Mouse (Mus musculus): ENCODE measurements at regions not wholly inside any gene's neighbourhood (a gene's known extent, or its start where the extent isn't known, plus 50 kb on each side); places are given as distances from the start of the nearest gene placed in this dataset.
"Not testable (repeated sequence)": the region's sequence is repeated elsewhere in the genome, so short reads cannot be mapped to it uniquely, and the experiment has no call there.

DNA sequence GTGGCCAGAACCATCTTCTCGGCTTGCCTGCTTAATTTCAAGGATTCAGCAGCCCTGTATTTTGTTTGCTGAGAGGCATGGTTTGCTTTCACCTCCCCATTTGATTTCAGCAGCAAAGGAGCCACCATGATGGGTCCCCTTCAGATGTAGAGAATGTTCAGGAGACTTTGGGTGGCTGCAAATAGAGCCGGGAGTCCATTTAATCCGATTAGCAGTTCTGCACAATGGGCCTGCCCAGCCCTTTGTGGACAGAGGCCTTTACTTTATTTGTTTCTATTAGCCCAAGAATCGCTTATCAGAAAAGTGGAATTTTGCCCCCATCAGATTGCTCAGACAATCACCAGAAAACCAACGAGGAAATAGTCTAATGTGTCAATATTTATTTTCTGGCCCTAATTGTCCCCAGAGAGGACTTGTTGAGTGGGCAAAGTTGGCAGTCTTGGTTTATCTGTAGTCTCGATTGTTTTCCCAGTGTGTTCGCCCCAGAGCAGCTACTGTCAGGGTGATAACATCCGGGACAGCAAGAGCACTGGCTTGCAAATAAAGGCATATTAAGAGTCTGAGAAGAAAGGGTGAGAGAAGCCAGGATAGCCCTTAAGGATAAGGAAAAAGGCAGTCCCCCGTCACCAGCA, 130.6 kb upstream of the Kiz start:
- no peak for DNase-seq

DNA sequence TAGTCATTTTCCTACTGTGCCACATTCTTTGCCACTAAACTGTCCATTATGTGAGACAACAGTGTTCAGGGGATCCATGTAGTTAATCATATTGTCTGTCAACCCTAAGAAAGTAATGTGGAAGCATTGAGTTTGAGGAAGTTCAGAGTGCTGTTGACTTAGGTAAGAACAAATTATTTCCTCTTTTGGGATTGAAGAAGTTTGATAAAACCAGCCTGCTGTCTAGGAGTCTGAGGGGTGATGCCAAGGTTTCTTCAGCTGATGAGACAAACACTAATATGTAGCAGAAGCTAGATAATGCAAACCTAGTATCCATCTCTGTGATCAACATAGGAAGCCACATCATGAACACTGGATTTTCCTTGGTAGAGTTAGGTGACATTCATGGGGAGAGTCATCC, 127.0 kb upstream of the Kiz start:
- no peak for DNase-seq

DNA sequence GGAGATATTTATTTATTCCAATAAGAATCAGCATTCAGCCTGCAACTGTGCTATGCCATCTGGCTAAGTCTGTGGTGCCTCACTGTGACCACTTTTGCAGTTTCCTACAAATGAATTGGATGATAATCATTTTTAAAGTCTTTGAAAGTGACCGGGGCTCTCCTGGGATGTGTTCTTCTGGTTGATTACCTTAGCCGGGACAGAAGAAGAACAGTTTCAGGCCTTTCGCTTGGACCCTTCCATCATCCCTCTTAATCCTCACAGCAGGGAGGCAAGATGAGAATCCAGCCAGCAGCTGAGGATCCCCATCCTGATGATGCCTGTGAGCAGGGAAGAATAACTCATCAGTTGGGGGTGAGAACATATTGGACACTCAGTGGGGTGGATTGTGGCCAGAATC, 124.6 kb upstream of the Kiz start:
- DNase-seq, result no peak

DNA sequence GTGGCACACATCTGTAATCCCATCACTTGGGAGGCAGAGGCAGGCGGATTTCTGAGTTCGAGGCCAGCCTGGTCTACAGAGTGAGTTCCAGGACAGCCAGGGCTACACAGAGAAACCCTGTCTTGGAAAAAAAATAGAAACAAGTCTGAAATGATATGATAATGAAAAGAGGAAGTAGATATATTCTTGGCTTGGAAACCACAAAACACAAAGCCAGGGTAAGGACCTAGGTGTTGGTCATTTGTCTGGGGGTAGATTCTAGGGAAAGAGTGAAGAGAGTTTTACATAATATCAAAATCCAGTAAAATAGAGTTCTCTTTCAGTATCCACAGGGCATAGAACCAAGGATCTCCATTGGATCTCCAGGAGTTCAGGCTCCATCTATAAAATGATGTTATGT, 122.8 kb upstream of the Kiz start:
- DNase-seq, result not testable (repeated sequence)

DNA sequence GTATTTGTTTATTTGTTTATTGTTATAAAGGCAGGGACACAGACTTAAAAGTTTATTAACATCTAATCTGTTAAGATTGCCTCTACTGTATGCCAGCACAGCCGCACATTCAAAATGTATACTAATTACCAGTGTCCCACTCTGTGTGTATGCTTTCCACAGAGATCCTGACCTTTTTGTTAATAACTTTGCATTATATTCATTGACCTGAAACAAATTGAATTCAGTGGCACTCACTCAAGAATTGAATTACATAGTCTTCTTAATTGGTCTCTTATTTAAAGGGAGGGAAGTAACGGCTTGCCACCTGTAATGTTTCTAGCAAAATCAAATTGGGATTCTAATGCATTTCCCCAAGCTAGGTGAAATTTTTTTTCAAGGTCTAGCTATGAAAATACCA, 111.3 kb upstream of the Kiz start:
- no peak for DNase-seq

DNA sequence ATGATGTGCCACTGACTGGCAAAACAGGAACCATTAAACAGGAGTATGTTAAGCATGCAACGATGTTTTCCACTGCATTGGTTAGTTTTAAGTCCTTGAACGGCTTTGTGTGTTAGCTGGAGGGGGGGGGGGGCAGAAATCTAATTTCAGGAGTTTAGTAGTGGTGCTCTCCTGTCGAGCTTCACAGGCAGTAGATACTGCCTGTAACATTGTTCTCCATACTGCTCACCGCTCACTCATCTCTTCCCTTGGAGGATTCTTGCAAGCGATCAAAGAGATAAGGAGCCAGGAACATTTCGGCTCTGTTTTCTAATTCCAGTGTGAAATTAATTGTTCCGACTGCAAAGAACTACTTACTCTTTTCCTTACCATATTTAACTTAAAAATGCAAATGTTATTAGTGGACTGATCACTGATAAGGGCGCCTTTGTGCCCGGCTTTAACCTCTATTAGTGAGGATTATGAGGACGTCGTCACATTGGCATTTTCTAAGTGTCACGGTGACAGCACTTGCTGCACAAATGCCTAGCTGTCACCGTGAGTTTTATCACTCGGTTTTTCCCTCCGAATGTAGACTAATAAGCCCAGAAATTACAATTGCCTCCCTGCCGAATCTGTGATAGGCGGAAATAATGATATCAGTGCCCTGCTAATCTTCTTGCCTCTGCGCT, 110.5 kb upstream of the Kiz start:
- no peak for DNase-seq

DNA sequence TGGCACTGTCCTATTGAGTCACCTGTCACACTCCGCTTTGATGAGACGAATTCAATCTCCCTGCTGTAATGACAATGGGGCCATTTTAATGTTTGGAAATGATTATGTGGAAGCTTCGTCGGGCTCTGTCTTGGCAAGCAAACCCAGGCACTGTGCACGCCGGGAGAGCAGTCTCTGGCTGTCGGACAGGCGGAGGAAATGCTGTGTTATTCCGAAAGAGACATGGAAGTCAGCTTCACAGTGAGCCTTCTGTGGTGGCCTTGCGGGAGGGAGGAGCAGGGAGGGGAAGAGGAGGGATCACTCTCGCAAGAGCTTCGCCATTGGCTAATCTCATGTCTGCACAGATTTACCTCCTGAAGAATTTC, 110.0 kb upstream of the Kiz start:
- no peak for DNase-seq

DNA sequence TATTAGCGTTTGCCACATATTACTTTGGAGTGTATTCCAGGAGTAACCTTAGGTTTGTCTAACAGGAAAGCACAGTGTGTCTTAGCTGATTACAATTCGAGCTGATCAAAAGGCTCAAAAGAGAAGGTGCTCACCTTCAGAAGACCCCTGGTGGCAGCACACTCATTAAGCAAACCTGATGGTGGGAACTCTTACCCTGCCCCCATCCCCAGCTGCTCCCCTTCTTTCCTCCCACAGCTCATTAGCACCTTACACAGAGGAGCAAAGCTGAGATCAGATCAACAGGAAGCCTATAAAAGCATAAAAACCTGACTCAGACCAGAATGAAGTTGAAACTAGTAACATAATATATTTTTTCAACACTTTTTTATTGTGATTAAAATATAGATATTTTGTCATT, 101.7 kb upstream of the Kiz start:
- DNase-seq, result no peak

DNA sequence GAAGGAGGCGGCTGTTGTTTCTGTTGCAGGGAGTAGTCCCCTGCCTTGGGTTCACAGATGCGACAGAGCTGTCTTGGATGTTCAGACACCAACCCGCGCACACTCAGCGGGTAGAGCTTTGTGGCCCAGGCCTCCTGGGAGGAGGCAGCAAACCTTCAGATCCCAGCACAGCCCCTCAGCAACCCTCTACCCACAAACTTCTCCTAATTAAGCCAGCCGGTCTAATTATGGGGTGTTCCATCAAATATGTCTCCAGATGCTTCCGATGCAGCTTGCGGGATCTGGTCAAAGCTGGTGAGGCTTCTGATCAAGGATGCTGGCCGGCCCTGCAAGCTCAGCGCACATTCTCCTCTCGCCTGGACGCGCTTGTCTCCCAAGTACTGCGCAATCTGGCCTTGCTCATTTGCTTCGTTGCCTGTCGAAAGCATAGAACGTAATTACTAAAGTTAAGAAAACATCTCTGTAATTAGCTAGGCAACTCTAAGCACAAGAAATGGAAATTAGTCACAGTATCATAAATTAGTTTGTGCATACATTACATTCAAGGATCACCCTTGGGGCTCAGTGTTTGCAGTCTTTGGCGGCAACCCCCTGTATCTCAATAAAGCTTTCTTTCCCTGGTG, 92.0 kb upstream of the Kiz start:
- DNase-seq, result no peak

DNA sequence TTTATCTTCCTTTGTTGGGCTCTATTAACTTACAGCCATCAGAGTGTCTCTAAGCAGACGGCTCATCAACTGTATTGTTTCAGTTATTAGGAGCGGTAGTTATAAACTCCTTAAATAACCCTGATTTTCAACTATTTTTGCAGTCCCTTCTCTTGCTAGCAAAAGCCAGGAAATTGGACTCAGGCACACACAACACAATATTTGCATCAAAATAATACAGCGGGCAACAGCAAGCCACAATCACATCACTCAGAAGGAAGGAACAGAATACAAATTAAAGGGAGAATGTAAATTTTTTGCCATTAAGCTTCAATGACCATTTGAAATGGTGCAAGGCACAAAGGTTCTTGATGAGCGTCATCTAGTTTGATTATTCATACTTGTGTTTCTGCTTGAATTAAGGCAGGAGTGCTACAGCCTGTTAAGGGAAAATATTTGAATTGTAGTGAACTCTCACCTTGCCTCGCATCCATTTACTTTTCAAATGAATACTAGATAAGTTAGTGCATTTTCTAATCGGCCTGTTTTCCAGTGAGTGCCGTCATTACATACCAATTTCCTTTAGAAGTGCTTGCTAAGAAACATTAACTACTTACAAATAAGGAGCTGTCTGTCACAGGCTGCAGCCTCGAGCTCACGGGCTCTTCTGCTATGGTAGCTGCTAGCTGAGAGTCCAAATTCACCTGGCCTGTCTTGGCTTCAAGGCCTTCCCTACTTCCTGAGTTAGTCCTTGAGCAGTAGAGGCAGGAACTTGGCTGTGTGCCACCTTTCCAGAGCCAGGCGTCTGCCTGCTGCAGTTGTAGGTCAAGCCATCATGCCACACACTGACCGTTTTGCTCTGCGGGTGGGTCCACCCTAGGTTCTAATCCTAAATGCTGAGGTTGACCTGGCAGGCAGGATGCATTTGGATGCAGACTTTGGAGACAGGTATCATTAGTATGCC, 91.1 kb upstream of the Kiz start:
- DNase-seq, result peak in 1 of 2 experiments; percentile 14

DNA sequence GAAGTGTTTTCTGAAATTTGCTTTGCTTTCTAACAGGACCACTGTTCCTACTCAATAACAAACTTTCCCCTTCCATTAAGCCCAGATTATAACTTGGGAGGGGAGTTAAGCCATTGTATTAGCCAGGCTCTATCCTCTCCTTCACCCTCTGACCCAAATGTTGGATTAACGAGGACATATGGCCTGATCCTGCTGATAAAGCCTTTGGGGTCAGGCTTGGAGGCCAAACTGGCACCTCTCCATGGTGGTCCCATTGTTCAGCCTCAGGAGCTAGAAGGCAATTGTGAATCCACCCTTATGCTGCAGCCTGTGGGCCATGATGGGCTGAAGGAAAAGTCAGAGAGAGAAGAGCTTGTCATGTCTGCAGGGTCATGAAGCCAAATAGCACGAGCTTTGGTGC, 80.8 kb upstream of the Kiz start:
- DNase-seq, result no peak

DNA sequence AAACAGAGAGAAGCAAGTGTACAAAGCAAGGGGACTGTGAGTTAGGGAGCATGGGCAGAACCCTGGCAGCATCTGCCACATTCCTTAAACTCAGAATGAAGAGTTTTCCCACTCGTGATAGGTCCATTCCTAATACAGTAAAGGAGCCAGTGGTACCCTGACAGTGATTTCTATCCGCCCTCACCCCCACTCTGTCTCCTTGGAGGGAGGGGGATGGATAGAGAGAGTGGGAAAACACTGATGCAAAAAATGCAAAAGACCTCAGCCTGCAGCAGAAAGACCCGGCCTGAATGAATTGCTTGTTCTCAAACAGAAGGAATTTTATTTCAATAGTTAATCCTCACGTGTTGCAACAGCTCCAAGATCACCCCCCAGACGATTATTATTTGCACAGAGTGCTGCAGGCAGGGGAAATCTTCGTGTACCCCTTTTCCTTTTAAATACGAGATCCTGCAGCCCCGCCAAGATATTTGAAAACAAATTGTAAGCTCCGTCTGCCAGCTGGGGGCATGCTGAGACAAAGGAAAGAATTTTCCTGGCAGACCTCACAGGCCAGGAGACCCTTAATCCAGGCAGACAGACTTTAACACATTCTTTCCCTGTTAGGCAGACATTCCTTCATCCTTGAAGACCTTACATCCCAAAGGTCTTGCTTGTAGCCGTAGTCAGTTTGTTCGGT, 68.4 kb upstream of the Kiz start:
- no peak for DNase-seq

DNA sequence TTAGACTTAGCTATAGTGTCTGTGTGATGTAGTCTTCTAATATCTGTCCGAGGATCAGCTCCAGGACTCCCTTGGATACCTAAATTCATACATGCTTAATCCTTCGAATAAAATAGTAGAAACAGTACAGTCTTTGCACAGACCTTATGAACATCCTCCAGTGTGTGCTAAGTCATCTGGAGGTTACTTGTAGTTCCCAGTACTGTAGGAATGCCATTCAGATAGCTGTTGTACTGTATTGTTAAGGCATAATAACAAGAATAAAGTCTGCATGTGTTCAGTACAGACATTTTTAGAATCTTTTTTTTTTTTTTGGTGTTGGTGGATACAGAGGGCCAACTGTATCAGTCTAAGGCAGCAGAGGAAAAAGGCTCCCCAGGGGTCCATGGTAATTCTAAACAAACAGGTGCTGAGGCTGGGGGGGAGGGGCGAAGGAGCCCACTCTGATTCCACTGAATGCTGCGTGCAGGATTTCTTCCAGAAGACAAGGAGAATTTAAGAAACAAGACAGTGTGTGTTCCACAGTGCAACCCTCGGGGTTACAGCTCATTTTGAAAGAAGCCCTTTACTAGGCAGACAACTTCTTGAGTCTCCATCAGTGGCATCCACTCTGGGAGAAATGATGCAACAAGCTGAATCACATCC, 67.7 kb upstream of the Kiz start:
- no peak for DNase-seq

DNA sequence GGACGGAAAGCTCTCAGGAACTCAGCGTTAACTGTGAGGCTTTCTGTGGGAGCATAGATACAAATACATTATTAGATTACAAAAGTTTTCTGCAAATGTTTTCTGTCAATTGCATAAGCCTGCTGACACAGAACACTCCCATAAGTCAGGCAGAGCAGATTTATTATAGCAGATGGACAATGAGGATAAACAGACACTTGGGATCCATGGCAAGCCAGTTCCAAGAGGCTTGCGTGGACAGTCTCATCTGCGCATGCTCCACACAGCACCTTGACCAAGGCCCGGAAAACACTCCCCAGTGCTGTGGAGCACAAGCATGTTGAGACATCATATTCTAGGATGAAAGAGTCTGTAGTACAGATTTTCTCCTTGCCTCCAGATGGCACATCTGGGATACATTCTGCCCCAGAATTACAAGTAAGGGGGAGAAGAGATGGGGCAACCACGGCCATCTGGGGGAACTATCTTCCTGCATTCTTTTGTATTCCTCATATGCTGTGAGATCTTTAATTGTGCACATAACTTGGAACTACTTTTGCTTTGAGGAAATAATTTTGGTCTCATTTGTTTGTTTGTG, 62.7 kb upstream of the Kiz start:
- no peak for DNase-seq

DNA sequence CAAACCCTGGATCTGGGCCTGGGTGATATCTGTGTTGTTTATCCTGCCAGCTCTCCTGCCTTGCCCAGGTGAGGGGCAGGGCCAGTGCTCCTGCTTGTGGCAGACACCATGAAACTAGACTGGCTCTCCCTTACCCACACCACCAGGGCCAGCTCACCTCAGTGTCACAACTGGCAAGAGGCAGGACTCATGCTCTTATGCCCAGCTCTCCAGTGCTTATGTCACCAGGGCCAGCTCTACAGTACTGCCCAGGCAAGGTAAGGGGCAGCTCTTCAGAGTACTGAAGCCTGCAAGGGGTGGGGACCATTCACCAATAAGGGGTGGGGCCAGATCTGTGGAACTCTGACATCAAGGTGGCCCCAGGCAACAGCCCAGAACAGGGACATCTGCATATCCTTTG, 52.7 kb upstream of the Kiz start:
- no peak for DNase-seq

Data from lung, adult 18-20 months (tissue).